Mouse (Mus musculus) fibroblast of lung, adult 2 months (primary cell): ENCODE data around the gene Guca1a.
A peak's percentile ranks its signal among the peaks of the same experiment; 100 is the strongest.
"Not testable (repeated sequence)": the region's sequence is repeated elsewhere in the genome, so short reads cannot be mapped to it uniquely, and the experiment has no call there.

Source experiments
- DNase-seq: peaks from one replicate; pipeline ENCODE4 v3.0.0-alpha.2; 2011; ENCODE audit warnings: low read depth

The Guca1a gene

GRCm38 (mm10) chr17:47409897-47410861, 9.8 kb upstream of the Guca1a start:
- not testable (repeated sequence) for DNase-seq

GRCm38 (mm10) chr17:47408558-47408898, 8.1 kb upstream of the Guca1a start:
- peak; percentile 17 for DNase-seq

GRCm38 (mm10) chr17:47407717-47408557, 7.6 kb upstream of the Guca1a start:
- DNase-seq: no peak

- no peak for DNase-seq
Observed at GRCm38 (mm10) chr17:47399091-47399490, 1.3 kb downstream of the Guca1a start.

- peak; percentile 19 for DNase-seq
Observed at GRCm38 (mm10) chr17:47395376-47395913, 4.9 kb downstream of the Guca1a start.

- DNase-seq: no peak
Observed at GRCm38 (mm10) chr17:47394223-47394869, 6.0 kb downstream of the Guca1a start.

GRCm38 (mm10) chr17:47386649-47387048, 13.7 kb downstream of the Guca1a start:
- DNase-seq: no peak

- no peak for DNase-seq
Observed at GRCm38 (mm10) chr17:47385145-47385544, 15.2 kb downstream of the Guca1a start, which contains the start of gene Guca1b. Guca1b (plus strand) TSS chr17:47385393.

- no peak for DNase-seq
Observed at GRCm38 (mm10) chr17:47384064-47384463, 16.3 kb downstream of the Guca1a start.

- no peak for DNase-seq
Observed at GRCm38 (mm10) chr17:47383266-47383665, 17.1 kb downstream of the Guca1a start.

GRCm38 (mm10) chr17:47381917-47382316, 18.5 kb downstream of the Guca1a start:
- DNase-seq: no peak

- no peak for DNase-seq
Observed at GRCm38 (mm10) chr17:47378133-47378532, 22.3 kb downstream of the Guca1a start.

GRCm38 (mm10) chr17:47376779-47377280, 23.6 kb downstream of the Guca1a start:
- DNase-seq: no peak

GRCm38 (mm10) chr17:47373991-47374390, 26.4 kb downstream of the Guca1a start:
- DNase-seq: no peak

GRCm38 (mm10) chr17:47371451-47371850, 28.9 kb downstream of the Guca1a start:
- peak; percentile 31 for DNase-seq

GRCm38 (mm10) chr17:47369087-47369443, 31.3 kb downstream of the Guca1a start:
- no peak for DNase-seq

GRCm38 (mm10) chr17:47368401-47369086, 31.8 kb downstream of the Guca1a start, which contains the start of gene Mrps10:
Mrps10 (plus strand) TSS chr17:47368887.
- peak; percentile 46 for DNase-seq

- no peak for DNase-seq
Observed at GRCm38 (mm10) chr17:47361343-47361742, 39.0 kb downstream of the Guca1a start.

- no peak for DNase-seq
Observed at GRCm38 (mm10) chr17:47359964-47360363, 40.4 kb downstream of the Guca1a start.

- no peak for DNase-seq
Observed at GRCm38 (mm10) chr17:47349721-47350319, 50.6 kb downstream of the Guca1a start.
